Mouse (Mus musculus) 416B (cell line): ENCODE measurements around the gene Aox2.

Experiments
- DNase-seq: peaks from one replicate; pipeline ENCODE4 v3.0.0; 2011; ENCODE audit warnings: low read depth

Aox2 gene

GRCm38 (mm10) chr1:58278026-58278425 lies at the start of gene Aox2:
Gene Aox2, plus strand, starts transcription at chr1:58278326.
- DNase-seq = no peak

- DNase-seq = no peak
Observed at GRCm38 (mm10) chr1:58228916-58229315, 49.2 kb upstream of the Aox2 start.

- no peak for DNase-seq
Observed at GRCm38 (mm10) chr1:58229774-58230173, 48.4 kb upstream of the Aox2 start.

GRCm38 (mm10) chr1:58230542-58230941 lies 47.6 kb upstream of the Aox2 start:
- no peak for DNase-seq

GRCm38 (mm10) chr1:58235405-58235804 lies 42.7 kb upstream of the Aox2 start:
- DNase-seq = peak; percentile 8

GRCm38 (mm10) chr1:58237527-58238299 lies 40.4 kb upstream of the Aox2 start:
- no peak for DNase-seq

GRCm38 (mm10) chr1:58238440-58238839 lies 39.7 kb upstream of the Aox2 start:
- DNase-seq = no peak

- no peak for DNase-seq
Observed at GRCm38 (mm10) chr1:58238961-58239360, 39.2 kb upstream of the Aox2 start.

GRCm38 (mm10) chr1:58240347-58240746 lies 37.8 kb upstream of the Aox2 start:
- DNase-seq = peak; percentile 29

GRCm38 (mm10) chr1:58244487-58244886 lies 33.6 kb upstream of the Aox2 start:
- DNase-seq = no peak

- DNase-seq = no peak
Observed at GRCm38 (mm10) chr1:58248518-58248917, 29.6 kb upstream of the Aox2 start.

GRCm38 (mm10) chr1:58253466-58253865 lies 24.7 kb upstream of the Aox2 start:
- DNase-seq = no peak

GRCm38 (mm10) chr1:58257195-58257991 lies 20.7 kb upstream of the Aox2 start:
- DNase-seq = no peak

- DNase-seq = no peak
Observed at GRCm38 (mm10) chr1:58260311-58260710, 17.8 kb upstream of the Aox2 start.

- no peak for DNase-seq
Observed at GRCm38 (mm10) chr1:58268231-58268630, 9.9 kb upstream of the Aox2 start.

GRCm38 (mm10) chr1:58270807-58271569 lies 7.1 kb upstream of the Aox2 start:
- DNase-seq = peak; percentile 68

- no peak for DNase-seq
Observed at GRCm38 (mm10) chr1:58275879-58276278, 2.2 kb upstream of the Aox2 start.

- DNase-seq = no peak
Observed at GRCm38 (mm10) chr1:58278513-58278912, 387 bp downstream of the Aox2 start.

- DNase-seq = no peak
Observed at GRCm38 (mm10) chr1:58280381-58280780, 2.3 kb downstream of the Aox2 start.

GRCm38 (mm10) chr1:58280939-58281624 lies 3.0 kb downstream of the Aox2 start:
- DNase-seq = no peak

- no peak for DNase-seq
Observed at GRCm38 (mm10) chr1:58281625-58281988, 3.5 kb downstream of the Aox2 start.

- DNase-seq = no peak
Observed at GRCm38 (mm10) chr1:58284505-58284904, 6.4 kb downstream of the Aox2 start.
